Mouse (Mus musculus) ES-E14 (cell line): ENCODE measurements around the gene Jph2.

ENCODE experiments used
- HCFC1 ChIP-seq: IDR thresholded peaks from 2 replicates; pipeline ENCODE4 v1.6.1; 2012; ENCODE audit warnings: low read length, inconsistent platforms, borderline replicate concordance; ENCODE audit not compliant: insufficient read depth
- ZC3H11A ChIP-seq: IDR thresholded peaks from 2 replicates; pipeline ENCODE4 v1.6.1; 2012; ENCODE audit warnings: low read depth, mild to moderate bottlenecking, inconsistent platforms, low read length, borderline replicate concordance
- ZNF384 ChIP-seq: IDR thresholded peaks from 2 replicates; pipeline ENCODE4 v1.6.1; 2012; ENCODE audit warnings: low read depth, low read length, inconsistent platforms

DNA sequence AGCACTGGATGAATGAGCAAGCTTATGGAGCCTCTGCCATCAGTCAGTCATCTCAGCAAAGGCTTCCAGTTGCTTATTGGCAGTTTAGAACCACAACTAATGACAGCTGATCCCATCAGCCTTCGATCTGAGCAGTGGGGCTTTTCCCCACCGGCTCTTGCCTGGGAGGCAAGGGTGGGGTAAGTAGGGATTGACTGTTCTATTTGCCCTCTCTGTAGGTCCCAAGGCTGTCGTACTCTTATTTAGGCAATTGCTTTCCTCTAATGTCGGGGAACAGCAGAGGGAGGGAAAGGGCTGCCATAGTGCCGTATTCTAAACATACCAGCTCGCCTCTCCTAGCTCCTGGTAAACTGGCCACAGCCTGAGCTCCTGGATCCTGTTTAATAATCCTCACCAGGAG lies 26.8 kb upstream of the Jph2 start, which contains the start of gene Oser1:
- TF ChIP-seq ZNF384 (no peak), HCFC1 (no peak), ZC3H11A (no peak)
